Mouse (Mus musculus) leukemia stem cell, adult 10-12 weeks (primary cell): Measurements from ENCODE around the gene B4galt3. TPM values are rescaled to one million over a fixed set of nuclear protein-coding genes. Genes with fewer than 3 reads are reported as not detected.

Source experiments
- polyA plus RNA-seq: library from polyadenylated mRNA; stranded (reverse); fragments of >175 nt; gene quantifications from 2 replicates; pipeline ENCODE4 v1.2.3, GENCODE M21; 2012; ENCODE audit warnings: low replicate concordance

B4galt3 gene
- 42.5 and 71.9 TPM in 2 replicates for polyA plus RNA-seq

DNA sequence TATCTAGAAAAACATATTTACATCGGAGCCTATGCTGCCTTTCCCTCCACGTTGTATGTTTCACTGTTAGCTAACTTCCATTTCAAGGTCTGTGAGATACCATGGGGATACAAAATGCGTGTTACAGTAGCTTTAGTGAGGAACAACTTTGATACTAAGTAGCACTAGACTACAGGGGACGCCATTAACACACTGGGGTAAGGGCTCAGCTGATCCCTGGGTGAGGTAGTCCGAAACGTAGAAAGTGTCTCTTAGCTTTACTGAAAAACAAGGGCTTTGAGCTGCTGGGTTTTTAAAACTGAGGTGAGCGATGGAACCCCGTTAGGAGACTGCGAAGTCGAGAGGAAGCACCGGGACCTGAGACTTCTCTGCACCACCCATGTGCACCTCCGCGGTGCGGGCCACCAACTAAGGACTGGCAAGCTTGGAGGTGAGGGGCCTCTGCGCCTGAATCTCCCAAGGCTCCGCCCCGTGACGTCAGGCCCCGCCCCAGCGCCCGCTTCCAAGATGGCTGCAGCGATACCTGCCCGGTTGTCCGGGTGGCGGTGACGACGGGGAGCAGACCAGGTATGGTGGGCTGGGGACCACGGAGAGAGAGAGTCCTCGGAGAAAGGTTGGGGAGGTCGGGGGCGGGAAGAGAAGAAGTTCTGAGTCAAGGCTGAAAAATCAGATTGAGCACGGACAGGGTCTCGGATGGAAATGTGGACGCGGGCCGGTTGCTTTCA is at the start of gene B4galt3:
Gene B4galt3 (plus strand): TSS at position 481 of the 725 bp plus-strand sequence.

DNA sequence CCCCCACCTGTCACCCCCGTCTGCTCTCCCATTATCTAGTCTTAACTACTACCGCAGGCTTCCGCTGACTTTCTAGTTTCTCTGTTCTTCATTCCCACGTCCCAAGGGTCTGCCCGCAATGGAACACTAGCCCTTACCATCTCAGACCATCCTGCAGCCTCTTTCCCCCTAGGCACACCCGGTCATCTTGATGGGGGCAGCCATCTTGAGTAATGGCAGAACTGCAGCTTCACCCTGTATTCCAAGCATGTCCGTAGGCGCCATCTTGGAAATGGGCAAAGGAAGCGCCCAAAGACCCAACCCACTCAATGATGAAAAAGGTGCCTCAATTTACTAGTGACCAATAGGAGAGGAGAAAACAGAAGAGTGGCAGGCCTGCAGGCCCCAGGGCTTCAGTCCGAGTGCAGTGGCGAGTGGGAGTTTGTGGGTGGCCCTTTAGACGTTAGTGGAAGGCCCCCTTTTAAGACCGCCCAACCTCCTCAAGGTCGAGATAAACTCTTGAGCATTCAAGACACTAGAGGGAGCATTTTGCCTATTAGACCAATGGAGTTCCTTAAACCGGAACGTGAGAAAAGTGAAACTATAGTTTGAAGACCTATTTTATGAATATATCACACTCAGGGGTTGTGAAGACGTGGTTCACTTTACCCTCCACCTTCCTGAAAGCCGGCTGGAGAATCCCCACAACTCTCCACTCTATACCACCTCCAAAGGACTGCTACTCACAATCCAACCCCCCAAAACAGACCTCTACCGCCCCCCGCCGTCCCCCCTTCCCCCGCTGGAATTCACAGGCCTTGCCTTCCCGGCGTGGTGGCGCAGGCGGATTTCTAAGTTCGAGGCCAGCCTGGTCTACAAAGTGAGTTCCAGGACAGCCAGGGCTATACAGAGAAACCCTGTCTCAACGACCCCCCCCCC is 47.6 kb upstream of the B4galt3 start, which contains the start of gene Tomm40l:
Gene Tomm40l (minus strand): TSS at position 277 of the 918 bp plus-strand sequence.

DNA sequence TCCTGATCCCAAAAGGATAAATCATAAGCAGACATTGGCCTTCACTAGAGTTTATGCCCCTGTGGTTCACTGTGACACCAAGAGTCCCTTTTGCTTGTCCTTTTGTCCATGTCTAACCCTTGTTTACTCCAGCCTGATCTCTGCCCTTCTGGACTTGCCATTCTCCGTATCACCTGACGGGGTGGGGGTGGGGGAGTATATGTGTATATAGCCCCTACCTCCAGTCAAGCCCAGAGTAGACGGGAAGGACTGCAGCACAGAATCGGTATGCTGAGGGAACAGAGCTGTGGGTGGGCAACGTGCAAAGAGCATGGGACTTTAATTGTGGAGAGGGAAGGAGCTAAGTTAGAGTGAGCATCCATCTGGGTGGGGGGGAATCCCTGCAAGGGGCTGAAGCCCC is 45.3 kb upstream of the B4galt3 start, which contains the start of gene Apoa2:
Gene Apoa2 (plus strand): TSS at position 198 of the 400 bp plus-strand sequence.

DNA sequence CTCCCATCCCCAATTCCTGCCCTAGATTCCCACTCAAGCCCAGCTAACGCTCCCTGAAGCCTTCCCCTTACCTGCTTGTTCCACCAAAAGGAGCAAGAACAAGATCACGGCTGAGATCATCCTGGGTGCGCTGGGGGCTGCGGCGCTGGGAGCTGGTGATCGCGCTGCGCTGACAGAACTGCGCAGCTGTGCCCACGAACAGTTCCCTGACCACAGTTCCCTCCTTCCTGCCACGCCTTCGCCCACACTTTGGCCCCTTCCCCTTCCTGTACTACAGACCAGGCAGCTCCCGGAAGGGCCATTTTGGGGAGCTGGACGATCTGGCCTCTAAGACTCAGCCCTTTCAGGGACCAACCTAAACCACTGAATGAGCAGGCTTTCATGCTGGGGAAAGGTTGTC is 36.0 kb upstream of the B4galt3 start, which contains the start of gene Fcer1g:
Gene Fcer1g (minus strand): TSS at position 240 of the 400 bp plus-strand sequence.

DNA sequence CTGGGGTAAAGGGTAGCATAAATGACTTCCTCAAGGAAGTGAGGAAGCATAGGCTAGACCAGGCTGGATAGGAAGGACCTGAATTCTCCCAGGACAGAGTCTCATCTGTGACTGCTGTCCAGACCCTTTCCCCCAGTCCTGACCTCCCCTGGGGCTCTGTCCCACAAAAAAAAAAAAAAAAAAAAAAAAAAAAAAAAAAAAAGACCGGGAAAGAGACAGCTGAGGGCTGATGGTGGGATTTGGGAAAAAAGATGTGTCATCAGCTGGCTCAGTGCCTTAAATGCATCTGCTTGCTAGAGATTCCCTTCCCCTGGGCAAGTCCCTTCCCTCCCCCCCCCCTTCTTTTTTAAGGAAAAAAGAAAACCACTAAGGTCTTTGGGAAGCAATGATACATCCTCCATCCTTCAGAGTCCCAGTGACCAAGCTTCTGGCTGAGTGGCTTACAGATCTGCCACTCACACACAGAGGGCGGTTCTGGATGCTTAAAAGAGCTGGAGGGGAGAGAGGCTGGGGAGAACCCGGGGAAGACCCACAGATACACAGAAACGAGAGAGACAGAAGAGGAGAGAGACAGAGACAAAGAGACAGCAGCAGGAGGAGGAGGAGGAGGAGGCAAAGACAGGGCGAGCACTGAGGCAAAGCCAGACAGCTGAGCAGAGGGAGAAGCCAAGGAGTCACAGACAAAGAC is 20.1 kb upstream of the B4galt3 start, which contains the start of gene Adamts4:
Gene Adamts4 (plus strand): TSS at position 509 of the 688 bp plus-strand sequence.

DNA sequence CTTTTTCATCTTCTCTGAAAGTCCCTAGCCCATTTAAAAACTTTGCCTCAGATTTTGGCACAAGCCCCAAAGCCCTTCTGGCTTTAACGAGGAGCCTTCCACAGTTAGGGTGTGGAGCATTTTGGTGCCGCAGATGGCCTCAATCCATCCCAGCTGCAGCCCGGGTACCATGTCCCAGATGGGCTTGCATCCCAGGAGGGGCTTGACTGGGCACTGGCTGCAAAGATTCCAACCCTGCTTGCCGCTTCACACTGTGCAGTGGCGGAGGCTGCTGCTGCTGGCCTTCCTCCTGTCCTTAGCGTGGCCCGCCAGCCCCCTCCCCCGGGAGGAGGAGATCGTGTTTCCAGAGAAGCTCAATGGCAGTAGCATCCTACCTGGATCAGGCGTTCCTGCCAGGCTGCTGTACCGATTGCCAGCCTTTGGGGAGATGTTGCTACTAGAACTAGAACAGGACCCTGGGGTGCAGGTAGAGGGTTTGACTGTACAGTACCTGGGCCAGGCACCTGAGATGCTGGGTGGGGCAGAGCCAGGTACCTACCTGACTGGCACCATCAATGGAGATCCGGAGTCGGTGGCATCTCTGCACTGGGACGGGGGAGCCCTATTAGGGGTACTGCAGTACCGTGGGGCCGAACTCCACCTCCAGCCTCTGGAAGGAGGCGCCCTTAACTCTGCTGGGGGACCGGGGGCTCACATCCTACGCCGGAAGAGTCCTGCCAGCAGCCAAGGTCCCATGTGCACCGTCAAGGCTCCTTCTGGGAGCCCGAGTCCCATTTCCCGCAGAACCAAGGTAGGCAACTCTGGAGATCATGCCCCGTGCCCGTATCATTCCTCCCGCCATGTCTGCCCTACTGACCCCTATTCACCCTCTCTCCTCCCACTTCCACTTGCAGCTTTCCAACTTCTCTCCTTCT is 19.2 kb upstream of the B4galt3 start, which contains the start of gene Ndufs2:
Gene Ndufs2 (minus strand): TSS at position 709 of the 914 bp plus-strand sequence.

DNA sequence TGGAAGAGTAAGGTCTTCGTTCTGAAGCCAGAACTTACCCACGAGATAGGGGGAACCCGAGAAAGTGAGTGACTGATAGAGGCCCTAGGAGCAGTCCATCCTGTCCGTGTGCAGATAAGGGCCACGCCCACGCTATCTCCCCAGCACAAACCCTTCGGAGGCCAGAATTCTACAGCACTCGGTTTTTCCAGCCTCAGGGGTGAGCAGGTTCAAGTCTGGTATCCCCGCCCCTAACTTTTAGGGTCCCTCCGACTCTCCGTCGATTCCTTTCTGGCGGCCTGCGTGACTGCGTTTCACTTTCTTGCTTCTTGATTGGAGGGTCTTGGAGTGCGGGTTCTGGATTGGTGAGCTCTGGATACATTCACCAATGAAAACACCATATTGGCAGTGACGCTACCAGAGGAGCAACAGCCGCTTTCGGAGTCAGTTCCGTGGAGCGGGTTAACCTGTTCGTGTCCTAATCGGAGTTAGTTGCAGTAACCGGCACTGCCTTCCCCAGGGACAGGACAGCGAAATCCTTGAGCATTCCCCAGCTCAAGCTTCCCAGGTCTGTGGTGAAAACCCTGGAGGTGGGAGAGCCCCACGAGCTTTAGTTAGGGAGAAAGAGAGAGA is 10.9 kb downstream of the B4galt3 start, which contains the start of gene Ppox:
Gene Ppox (minus strand): TSS at position 271 of the 612 bp plus-strand sequence.

DNA sequence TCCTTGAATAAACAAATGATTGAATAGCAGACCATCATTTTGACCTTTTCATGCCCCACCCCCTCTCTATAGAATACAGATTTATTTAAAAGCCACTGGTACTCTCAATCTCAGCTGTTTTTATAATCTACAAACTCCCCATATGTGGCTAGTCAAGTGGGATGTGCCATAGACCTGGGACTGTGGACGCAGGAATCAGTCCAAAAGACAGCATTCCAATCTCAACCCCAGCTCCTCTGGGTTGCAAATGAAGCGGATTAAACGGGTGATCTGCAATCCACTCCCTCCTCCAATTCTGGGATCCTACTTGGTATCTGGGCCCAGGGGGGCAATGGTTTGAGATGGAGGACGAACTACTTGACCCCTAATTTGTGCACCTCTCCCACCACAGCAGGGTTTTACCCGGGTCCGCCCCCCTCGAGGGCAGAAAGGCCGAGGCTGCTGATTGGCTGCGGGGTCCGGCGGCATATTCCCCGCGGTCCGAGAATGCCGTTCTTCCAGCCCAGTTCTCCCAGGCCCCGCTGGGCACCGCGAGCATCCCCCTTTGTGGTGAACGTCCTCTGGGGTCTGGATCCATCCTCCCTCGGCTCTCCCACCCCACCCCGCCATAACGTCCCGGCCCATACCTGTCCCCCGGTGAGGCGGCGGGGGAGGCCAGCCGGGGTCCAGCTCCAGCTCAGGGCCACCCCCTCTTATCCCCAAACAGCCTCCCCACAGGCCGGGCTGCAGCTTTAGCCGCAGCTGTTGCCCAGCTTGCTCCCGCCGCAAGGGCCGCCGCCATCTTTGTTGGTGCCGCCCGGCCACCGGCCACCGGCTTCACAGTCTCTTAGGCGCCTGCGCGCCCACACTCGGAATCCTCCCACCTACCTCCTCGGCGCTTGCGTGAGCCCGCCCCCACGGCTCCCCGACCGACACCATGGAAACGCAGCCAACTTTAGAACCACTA is 17.3 kb downstream of the B4galt3 start, which contains the start of gene Usp21:
Gene Usp21 (minus strand): TSS at position 856 of the 946 bp plus-strand sequence.

DNA sequence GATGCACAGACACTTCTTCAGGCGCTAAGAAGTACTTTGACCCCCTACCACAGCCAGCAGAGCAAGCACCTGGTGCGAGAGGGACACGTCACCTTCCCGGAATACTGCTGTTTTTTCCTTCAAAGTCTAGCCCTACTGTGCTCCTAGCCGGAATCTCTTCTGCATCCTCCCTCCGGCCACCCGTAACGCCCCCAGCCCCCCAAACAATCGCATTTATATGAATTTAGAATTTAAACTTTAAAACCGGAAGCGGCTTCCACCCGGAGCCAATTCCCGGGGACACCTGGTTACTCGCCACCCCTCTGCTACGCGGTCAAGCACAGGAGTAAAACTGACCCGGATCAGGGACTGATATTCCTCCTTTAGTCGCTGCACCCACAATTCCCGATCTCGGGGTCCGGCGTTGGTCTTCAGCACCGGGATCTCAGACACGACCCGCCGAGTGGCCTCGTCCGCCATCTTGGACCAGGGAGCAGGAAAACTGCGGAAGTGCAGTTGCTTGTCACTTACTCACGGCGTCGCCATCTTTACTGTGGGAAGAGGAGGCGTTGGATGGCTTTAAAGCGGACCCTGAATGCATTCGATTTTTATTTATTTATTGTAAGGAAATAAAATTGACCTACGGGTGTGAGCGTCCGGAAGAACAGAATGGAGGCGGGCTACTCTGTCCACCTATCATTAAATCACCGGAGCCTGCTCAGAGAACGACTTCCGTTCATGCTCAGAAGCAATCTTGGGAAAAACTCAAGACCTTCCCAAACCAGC is 24.4 kb downstream of the B4galt3 start, which contains the start of gene Ufc1:
Gene Ufc1 (minus strand): TSS at position 727 of the 765 bp plus-strand sequence.

Other genes starting within 250 kb of the B4galt3 start
- gene Fcgr3, start 205.4 kb upstream of the B4galt3 start, polyA plus RNA-seq: 1.6 and 2.1 TPM in 2 replicates
- 0.93 and 2.2 TPM in 2 replicates for gene Cfap126, start 156.4 kb upstream of the B4galt3 start, polyA plus RNA-seq
- gene Sdhc, start 119.7 kb upstream of the B4galt3 start, polyA plus RNA-seq: 3.4 and 36.9 TPM in 2 replicates
- gene Mpz, start 119.6 kb upstream of the B4galt3 start, polyA plus RNA-seq: not detected in 2 replicates
- gene Pcp4l1, start 74.1 kb upstream of the B4galt3 start, polyA plus RNA-seq: 0.62 and 0.98 TPM in 2 replicates
- gene Nr1i3, start 56.4 kb upstream of the B4galt3 start, polyA plus RNA-seq: not detected in 2 replicates
- 26.4 and 37.3 TPM in 2 replicates for gene Tomm40l, start 47.8 kb upstream of the B4galt3 start, polyA plus RNA-seq
- gene Apoa2, start 45.3 kb upstream of the B4galt3 start, polyA plus RNA-seq: not detected in 2 replicates
- gene Fcer1g, start 36.0 kb upstream of the B4galt3 start, polyA plus RNA-seq: 4.7 and 8.4 TPM in 2 replicates
- gene Adamts4, start 19.9 kb upstream of the B4galt3 start, polyA plus RNA-seq: 0.84 and 2.4 TPM in 2 replicates
- 38.4 and 41.1 TPM in 2 replicates for gene Ndufs2, start 18.9 kb upstream of the B4galt3 start, polyA plus RNA-seq
- 169 and 176 TPM in 2 replicates for gene Ppox, start 10.9 kb downstream of the B4galt3 start, polyA plus RNA-seq
- 127 and 157 TPM in 2 replicates for gene Usp21, start 17.7 kb downstream of the B4galt3 start, polyA plus RNA-seq
- gene Ufc1, start 24.7 kb downstream of the B4galt3 start, polyA plus RNA-seq: 14.2 and 23.6 TPM in 2 replicates
- 5.3 and 15.7 TPM in 2 replicates for gene Dedd, start 58.8 kb downstream of the B4galt3 start, polyA plus RNA-seq
- gene Nit1, start 75.3 kb downstream of the B4galt3 start, polyA plus RNA-seq: 4.9 and 11.5 TPM in 2 replicates
- 5.4 and 7.4 TPM in 2 replicates for gene Pfdn2, start 75.3 kb downstream of the B4galt3 start, polyA plus RNA-seq
- gene Klhdc9, start 90.5 kb downstream of the B4galt3 start, polyA plus RNA-seq: 0.22 and 0.81 TPM in 2 replicates
- 0.87 and 1.1 TPM in 2 replicates for gene Nectin4, start 99.8 kb downstream of the B4galt3 start, polyA plus RNA-seq
- 30.2 and 30.6 TPM in 2 replicates for gene Arhgap30, start 118.6 kb downstream of the B4galt3 start, polyA plus RNA-seq
- gene Usf1, start 141.0 kb downstream of the B4galt3 start, polyA plus RNA-seq: 16.5 and 28.1 TPM in 2 replicates
- not detected in 2 replicates for gene Tstd1, start 148.5 kb downstream of the B4galt3 start, polyA plus RNA-seq
- gene F11r, start 167.2 kb downstream of the B4galt3 start, polyA plus RNA-seq: 0.45 and 8.3 TPM in 2 replicates
- 5.6 and 7.1 TPM in 2 replicates for gene Alyref2, start 233.2 kb downstream of the B4galt3 start, polyA plus RNA-seq